In genomic region chr1:90501373-90501772, GRCm38 (mm10) we compare ENCODE assay signal across 24 mouse cellular contexts.
"Had no signal": no experiment of that assay in that cellular context is flagged by ENCODE, and none has a peak within 500 bp of the region (broad histone marks: within the 10 kb centered on the region; RNA-seq: fewer than 3 reads in every experiment).

No protein-coding gene starts in this region.

- DNase-seq: gastrocnemius, postnatal 14 days; kidney, adult 18-20 months; kidney, adult 8-10 months; kidney, postnatal 10 days; kidney, postnatal 25 days; kidney, postnatal 4 days; liver; liver, embryonic 13.5 days had no signal

- H3K27me3 ChIP-seq: heart, embryonic 13.5 days; heart, embryonic 15.5 days; hindbrain, embryonic 12.5 days; intestine, embryonic 15.5 days; liver, embryonic 13.5 days; liver, embryonic 15.5 days had no signal

- H3K9me3 ChIP-seq: heart, embryonic 15.5 days; hindbrain, embryonic 12.5 days; intestine, embryonic 15.5 days; limb, embryonic 10.5 days; liver, embryonic 13.5 days; liver, embryonic 15.5 days had no signal

- ATAC-seq: forebrain, embryonic 16.5 days; hindbrain, embryonic 16.5 days; inflammation-experienced regulatory T-cells, adult 6 months; intestine, embryonic 15.5 days; intestine, postnatal 0 days had no signal

- H3K4me1 ChIP-seq: intestine, embryonic 15.5 days; liver, embryonic 15.5 days had no signal

- H3K9ac ChIP-seq: heart, embryonic 13.5 days; heart, embryonic 15.5 days; hindbrain, embryonic 12.5 days; hindbrain, embryonic 14.5 days; intestine, embryonic 15.5 days; limb, embryonic 12.5 days; liver, embryonic 13.5 days; liver, embryonic 15.5 days had no signal

- H3K27ac ChIP-seq: heart, embryonic 13.5 days; heart, embryonic 15.5 days; hindbrain, embryonic 10.5 days; hindbrain, embryonic 12.5 days; hindbrain, embryonic 14.5 days; intestine, embryonic 15.5 days; layer of hippocampus, adult 2 months; left cerebral cortex, adult 2 months; limb, embryonic 10.5 days; limb, embryonic 12.5 days; liver, embryonic 13.5 days; liver, embryonic 15.5 days had no signal

- H3K4me2 ChIP-seq: heart, embryonic 13.5 days; heart, embryonic 15.5 days; hindbrain, embryonic 12.5 days; hindbrain, embryonic 14.5 days; intestine, embryonic 15.5 days; limb, embryonic 12.5 days; liver, embryonic 11.5 days; liver, embryonic 13.5 days; liver, embryonic 15.5 days had no signal

- H3K4me3 ChIP-seq: heart, embryonic 13.5 days; heart, embryonic 15.5 days; hindbrain, embryonic 10.5 days; hindbrain, embryonic 12.5 days; intestine, embryonic 15.5 days; layer of hippocampus, adult 2 months; left cerebral cortex, adult 2 months; limb, embryonic 10.5 days; limb, embryonic 12.5 days; liver, embryonic 13.5 days; liver, embryonic 15.5 days had no signal

- H3K36me3 ChIP-seq: heart, embryonic 13.5 days; heart, embryonic 15.5 days; hindbrain, embryonic 10.5 days; hindbrain, embryonic 12.5 days; intestine, embryonic 15.5 days; limb, embryonic 10.5 days; limb, embryonic 12.5 days; liver, embryonic 13.5 days; liver, embryonic 15.5 days had no signal
